Mouse (Mus musculus) brain, embryonic 18.5 days (tissue): ENCODE measurements around the gene Tmx2.
A peak's percentile ranks its signal among the peaks of the same experiment; 100 is the strongest.
"Not testable (repeated sequence)": the region's sequence is repeated elsewhere in the genome, so short reads cannot be mapped to it uniquely, and the experiment has no call there.

ENCODE experiments used
- DNase-seq: peaks from one replicate; pipeline ENCODE4 v3.0.0-alpha.2; 2012; ENCODE audit warnings: low read depth, low spot score

The Tmx2 gene

GRCm38 (mm10) chr2:84679016-84679415 lies at the start of gene Tmx2:
Gene Tmx2, minus strand, starts transcription at chr2:84679140.
- DNase-seq, result no peak

DNA sequence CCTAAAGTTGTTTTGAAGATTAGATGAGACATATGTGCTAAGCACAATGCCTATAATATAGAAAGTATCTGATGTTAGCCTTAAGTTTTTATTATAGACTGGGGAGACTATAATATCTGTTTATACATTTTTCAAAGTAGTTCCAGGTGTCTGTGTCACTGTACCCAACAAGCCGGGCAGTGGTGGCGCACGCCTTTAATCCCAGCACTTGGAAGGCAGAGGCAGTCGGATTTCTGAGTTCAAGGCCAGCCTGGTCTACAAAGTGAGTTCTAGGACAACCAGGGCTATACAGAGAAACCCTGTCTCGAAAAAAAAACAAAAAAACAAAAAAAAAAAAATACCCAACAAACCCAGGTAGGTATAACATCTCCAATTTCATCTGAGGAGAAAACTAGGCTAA lies 49.3 kb upstream of the Tmx2 start:
- DNase-seq, result not testable (repeated sequence)

GRCm38 (mm10) chr2:84727172-84727858 lies 48.4 kb upstream of the Tmx2 start, which contains the start of gene Clp1:
Gene Clp1, minus strand, starts transcription at chr2:84727350.
- DNase-seq, result peak; percentile 91

DNA sequence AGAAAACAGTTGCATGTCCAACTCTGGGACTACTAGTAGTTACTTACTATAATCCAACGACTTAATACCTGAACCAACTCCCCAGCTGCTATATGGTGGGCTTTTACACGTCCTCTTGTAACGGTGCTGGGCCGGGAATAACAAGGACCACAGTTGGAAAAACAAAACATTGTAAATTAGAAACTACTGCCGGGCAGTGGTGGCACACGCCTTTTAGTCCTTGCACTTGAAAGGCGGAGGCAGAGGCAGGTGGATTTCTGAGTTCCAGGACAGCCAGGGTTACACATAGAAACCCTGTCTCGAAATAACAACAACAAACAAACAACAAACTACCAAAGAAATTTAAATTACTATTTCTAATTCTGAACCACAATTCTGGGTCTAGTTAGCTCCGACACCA lies 47.8 kb upstream of the Tmx2 start:
- DNase-seq, result no peak

DNA sequence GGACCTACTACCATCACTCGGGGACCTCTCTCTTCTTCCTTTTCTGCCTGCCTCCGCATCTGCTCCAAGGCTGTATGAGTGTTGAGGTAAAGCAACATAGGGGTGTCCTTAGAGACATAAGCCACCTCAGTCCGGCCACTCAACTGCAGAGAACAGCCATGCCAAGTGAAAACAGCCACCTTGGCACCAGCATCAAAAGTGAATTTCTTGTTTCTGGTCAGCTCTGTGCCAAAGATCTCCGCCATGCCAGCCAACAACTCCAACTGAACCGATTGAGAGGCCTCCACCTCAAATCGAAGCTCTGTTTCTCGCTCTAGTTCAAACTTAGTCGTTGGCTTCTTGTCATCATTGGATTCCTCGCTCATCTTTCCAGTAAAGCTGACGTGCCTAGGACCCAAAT lies 46.8 kb upstream of the Tmx2 start:
- DNase-seq, result no peak

- no peak for DNase-seq
Observed at GRCm38 (mm10) chr2:84723856-84724255, 44.9 kb upstream of the Tmx2 start.

GRCm38 (mm10) chr2:84721182-84721581 lies 42.2 kb upstream of the Tmx2 start:
- no peak for DNase-seq

GRCm38 (mm10) chr2:84720718-84721117 lies 41.8 kb upstream of the Tmx2 start:
- DNase-seq, result no peak

DNA sequence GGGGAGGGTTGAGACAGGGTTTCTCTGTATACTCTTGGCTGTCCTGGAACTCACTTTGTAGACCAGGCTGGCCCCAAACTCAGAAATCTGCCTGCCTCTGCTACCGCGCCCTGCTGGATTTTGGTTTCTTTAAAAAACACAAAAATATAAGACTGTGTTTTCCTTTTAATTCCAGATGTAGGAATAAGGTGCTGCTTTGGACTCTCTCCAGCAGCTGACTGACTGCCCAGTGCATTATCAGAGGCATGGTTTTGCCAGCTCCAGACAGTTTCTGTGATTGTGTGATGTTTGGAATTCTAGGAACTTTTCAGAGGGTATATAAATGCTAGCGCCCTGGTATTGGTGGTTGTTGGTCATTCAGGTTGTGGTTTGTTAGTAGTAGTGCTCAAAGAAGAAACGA lies 38.4 kb upstream of the Tmx2 start:
- DNase-seq, result no peak

- no peak for DNase-seq
Observed at GRCm38 (mm10) chr2:84716423-84717355, 37.7 kb upstream of the Tmx2 start.

DNA sequence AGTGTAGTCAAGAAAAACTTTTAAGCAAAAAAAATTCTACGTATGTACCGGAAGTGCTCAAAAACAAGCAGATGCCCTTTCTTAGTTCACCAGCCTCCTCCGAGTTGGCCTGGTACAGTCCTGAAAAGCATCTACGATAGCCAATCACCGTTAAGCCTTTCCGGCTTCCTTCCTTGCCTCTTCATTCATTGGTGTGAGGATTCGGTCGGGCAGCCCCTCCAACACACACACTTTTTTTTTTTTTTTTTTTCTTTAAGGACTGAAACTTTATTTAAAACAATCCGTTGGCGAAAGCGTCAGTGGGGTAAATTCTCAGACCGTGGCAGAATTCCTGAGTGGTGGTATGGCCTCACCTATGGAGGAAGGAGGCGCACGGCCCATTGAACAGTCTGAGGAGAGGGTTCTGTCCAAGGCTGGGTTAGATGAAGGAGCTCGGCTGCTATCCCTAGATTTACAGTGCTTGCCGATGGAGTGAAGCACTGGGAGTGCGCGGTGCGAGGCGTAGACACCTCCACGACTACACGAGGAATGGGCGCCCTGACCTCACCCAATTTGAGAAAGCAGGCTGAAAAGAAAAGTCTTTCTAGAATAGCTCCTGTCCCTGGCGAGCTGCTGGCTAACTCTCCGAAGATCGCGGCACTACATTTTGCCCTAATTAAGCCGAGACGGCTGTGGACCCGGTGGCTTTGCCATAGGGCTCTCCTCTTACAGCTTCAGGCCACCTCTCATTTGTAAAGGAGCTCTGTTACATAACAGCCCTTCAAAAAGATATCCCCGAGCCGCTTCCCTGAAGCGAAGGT lies 36.8 kb upstream of the Tmx2 start:
- peak; percentile 96 for DNase-seq

- DNase-seq, result peak; percentile 96
Observed at GRCm38 (mm10) chr2:84714811-84715561, 36.0 kb upstream of the Tmx2 start, which contains the start of gene Zdhhc5. Gene Zdhhc5, minus strand, starts transcription at chr2:84715180.

DNA sequence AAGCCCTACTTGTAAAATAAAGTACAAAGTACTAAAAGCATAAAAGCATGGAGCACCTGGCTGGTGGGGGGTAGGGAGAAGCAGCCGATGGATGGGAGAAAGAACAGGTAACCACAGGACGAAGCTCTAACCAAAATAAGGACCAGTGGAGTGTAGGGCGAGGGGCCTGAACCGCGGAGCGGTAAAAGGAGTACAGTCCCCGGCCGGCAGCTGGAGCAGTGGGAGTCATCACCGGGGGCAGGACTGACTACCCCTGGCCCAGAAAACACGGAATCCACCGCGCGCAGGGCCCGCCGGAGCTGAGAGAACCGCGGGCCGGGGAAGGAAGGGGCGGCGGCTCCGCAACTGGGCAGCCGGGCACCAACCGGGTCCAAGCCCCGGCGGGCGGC lies 35.5 kb upstream of the Tmx2 start:
- DNase-seq, result no peak

DNA sequence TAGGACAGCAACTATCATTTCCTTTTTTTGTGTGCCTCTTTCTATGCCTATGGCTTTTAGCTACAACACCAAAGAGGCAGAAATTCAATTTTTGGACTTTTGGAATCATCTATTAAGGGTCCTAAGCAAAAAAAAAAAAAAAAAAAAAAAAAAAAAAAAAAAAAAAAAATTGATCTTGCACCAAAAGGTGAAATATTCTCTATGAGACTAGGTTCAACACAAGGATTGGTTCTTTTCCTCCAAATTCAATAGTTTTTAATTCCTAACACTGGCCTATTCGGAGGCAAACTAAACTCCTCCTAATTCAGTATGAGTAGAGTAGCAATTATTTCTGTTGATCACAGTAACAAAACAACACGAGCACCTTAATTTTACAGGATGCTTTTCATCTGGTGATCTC lies 33.0 kb upstream of the Tmx2 start:
- DNase-seq, result no peak

- no peak for DNase-seq
Observed at GRCm38 (mm10) chr2:84707523-84707922, 28.6 kb upstream of the Tmx2 start.

DNA sequence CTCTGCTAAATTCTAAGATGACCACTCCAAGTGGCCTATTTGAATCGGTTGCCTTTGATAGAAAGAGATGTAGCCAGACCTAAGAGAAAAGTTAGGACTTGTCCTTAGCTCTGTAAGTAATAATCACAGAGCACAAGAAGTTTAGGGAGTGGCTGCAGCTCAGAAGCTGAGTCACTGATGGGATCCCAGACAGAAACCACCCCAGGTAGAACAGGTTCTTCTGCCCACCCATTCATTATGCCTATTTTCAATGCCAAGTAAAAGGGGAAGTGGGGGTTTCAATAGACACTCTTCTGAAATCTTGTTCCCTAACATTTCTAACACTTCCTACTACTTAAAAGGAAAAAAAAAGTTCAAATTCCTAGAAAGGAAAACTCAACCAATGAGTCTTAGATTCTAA lies 26.4 kb upstream of the Tmx2 start:
- no peak for DNase-seq

GRCm38 (mm10) chr2:84704329-84704728 lies 25.4 kb upstream of the Tmx2 start:
- no peak for DNase-seq

DNA sequence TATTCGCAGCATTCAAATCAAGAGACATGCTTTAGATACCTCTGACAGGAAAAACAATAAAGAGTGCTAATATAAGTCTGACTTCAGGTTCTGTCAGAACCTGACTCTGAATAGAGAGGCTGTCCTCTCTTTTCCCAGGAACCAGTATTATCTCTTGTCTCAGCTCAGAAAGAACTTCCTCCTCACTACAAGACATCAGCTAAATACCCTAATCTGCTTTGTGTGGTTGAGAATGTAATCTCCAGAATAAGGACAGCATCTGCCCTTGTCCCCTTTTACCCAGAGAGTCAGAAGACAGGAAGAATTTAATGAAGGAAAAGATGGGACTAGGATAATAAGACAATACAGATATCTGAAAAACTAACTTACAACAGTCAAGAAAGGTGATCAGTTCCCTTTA lies 24.6 kb upstream of the Tmx2 start:
- DNase-seq, result no peak

GRCm38 (mm10) chr2:84695007-84695695 lies 16.2 kb upstream of the Tmx2 start:
- no peak for DNase-seq

GRCm38 (mm10) chr2:84690050-84690449 lies 11.1 kb upstream of the Tmx2 start:
- no peak for DNase-seq
